Mouse (Mus musculus): ENCODE results near the gene Nkapd1.
"Not testable (repeated sequence)": the region's sequence is repeated elsewhere in the genome, so short reads cannot be mapped to it uniquely, and the experiment has no call there.

The Nkapd1 gene

DNA sequence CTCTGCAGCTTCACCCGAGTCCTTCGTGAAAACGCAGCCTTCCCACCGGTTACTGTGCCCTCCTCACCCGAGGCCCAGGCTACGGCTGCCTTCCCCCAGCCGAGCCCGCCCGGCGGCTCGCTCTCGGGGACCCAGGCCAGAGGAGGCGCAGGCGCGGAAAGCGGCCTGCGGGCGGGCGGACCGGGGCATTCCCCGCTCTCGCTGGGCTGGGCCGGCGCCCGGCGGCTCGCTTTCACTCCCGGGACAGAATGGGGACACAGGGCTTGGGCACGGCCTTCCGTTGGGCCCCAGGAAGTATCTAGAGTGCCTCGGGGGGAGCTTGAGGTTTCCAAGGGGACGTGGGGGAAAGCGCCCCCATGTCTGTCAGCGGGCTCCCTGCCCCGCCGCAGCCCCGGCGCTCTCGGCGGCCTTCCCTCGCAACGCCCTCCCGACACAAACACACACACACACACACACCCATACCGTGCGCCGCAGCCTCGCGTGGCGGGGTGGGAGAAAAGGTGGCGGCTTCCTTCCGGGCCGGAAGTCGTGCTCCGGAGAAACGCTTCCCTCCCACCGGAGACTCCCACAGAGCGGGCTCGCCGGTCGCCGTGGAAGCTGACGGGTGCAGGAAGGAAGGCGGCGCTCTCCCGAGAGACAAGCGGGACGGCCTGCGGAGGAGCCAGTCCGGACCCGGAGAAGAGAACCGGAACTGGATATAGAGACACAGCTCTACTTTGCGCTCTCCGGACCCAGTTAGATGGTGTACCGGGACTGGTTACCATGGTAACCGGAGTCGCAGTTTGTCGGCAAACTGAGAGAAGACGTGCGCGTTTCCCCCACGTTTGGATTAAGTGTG is at the start of gene Nkapd1, which contains the start of gene Pih1d2:
Gene Nkapd1 (minus strand): TSS at position 699 of the 838 bp plus-strand sequence.
Gene Pih1d2 (plus strand): TSS at position 556 of the 838 bp plus-strand sequence.
- peak; percentile 92 for DNase-seq

DNA sequence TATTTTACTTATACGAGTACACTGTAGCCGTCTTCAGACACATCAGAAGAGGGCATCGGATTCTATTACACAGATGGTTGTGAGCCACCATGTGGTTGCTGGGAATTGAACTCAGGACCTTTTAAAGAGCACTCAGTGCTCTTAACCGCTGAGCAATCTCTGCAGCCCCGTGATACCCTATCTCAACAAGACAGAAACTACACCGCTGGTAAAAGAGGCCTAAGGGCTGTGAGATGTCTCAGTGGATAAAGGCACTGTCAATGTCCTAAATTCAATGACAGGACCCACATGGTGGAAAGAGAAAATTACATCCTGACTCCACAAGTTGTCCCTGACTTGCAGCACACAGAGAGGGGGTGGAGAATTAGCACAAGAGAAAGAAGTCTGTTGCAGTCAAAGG is 49.2 kb upstream of the Nkapd1 start:
- DNase-seq, result no peak

DNA sequence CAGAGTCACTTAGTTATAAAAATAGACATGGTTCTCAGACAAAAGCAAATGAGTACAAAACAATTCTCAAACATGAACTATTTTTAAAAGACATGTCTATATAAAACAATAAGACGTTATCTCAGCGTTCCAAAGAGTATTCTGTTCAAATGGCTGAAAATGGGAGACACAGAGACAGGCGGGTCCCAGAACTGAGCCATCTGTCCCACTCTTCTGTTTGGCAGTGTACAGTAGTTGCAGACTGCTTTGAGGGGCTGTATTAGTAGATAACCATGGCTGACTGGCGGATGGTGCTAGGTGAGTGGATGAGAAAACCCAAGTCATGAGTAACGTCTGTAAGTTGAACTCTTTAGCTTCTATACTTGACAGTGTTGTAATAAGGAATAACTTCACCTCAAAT is 47.6 kb upstream of the Nkapd1 start:
- DNase-seq, result no peak

DNA sequence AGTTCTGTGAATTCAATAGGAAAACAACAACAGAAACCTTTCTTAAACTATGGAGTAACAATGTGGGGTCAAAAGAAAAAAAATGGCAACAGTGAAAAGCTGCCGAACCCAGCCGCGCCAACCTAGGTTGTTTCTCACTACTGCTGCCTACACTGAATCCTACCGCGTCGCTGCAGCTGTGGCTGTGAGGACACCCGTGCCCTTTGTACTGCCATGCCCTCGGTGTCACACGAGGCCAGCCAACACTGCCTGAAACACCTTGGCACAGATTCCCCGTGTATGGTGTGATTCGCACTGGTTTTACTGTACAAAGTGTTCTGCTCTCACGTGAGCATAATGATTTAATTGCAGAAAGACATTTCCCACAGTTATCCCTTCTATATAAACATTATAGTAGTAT is 43.2 kb upstream of the Nkapd1 start:
- peak; percentile 53 for DNase-seq

GRCm38 (mm10) chr9:50659392-50660217 is 42.3 kb upstream of the Nkapd1 start, which contains the start of gene Dlat:
Gene Dlat, minus strand, starts transcription at chr9:50659780.
- DNase-seq, result peak; percentile 90

DNA sequence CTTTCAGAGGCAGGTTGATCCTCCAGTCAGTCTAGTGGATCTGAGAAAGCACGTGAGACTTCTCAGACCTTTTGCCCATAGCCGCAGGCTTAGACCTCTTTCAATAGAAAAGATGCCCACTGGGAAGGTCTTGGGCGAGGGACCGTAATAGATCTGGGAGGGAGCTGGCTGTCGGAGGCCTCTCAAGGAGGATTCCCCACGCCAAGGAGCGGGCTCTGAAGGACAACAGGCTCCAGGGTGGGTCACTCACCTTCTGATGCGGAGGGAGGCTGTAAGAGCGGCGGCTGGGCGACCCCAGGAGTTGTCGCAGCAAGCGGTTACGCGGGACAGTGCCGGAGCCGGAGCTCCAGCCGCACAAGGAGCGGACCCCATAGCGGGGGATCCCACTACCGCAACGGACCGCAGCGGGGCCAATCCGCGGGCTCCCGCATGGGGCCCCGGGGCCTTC is 41.7 kb upstream of the Nkapd1 start:
- DNase-seq, result no peak

DNA sequence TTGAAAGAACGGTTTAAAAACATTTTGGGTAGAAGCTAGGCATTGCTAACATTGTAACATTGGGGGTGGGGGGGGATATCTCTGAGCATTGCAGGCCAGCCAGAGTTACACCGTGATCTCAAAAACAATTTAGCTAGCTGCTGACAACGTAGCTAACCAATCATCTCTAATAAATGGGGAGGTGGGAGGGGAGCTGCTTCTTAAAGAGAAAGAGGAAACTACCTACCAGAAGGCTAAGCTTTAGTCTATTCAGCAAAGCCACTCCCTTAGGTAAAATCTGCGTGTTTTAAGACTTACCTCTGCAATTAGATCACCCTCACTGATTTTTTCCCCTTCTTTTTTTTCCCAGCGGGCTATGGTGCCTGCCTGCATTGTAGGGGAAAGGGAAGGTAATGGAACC is 41.1 kb upstream of the Nkapd1 start:
- DNase-seq, result no peak

GRCm38 (mm10) chr9:50650503-50650902 is 33.2 kb upstream of the Nkapd1 start:
- DNase-seq, result no peak

GRCm38 (mm10) chr9:50646826-50647370 is 29.6 kb upstream of the Nkapd1 start:
- no peak for DNase-seq

DNA sequence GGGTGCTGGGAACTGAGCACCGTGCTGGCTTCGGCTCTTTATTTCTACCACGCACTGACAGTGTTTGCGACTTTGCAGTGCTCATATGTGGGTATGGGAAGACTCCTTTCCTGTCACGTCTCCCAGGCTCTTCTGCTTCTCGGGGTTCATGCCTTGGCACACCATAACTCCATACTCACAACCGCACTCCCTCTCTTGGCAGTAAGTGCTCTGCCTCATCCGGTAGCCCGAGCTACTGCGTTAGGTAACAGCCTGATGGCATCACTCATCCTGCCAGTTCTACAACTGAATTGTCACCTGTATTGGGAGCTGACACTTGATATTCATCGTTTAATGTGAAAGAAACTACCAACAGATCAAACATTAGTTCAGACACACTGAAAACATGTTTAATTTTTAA is 17.0 kb upstream of the Nkapd1 start:
- no peak for DNase-seq

- DNase-seq, result no peak
These were observed 15.8 kb upstream of the Nkapd1 start for GRCm38 (mm10) chr9:50633059-50633458.

GRCm38 (mm10) chr9:50632016-50632688 is 14.9 kb upstream of the Nkapd1 start:
- no peak for DNase-seq

GRCm38 (mm10) chr9:50630903-50631302 is 13.6 kb upstream of the Nkapd1 start:
- not testable (repeated sequence) for DNase-seq

GRCm38 (mm10) chr9:50617794-50618330 is 598 bp upstream of the Nkapd1 start:
- DNase-seq, result no peak

DNA sequence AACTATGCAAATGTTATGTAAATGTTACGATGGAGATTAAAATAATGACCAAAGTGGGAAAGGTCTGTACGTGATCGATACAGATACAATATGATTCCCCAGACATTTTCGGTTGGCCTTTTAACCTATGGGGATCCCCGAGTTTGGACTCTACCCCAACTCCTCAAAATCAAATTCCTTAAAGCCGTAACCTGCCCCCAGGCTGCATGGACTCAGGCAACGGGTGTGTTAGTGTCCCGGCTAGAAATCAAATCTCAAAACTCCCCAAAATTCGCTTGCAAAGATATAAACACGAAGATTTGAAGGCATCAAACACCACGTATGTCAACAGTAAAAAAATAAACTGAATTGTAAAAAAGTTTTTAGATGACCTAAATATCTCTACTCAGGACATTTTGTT is 1.1 kb downstream of the Nkapd1 start:
- DNase-seq, result no peak

- no peak for DNase-seq
These were observed 5.1 kb downstream of the Nkapd1 start for GRCm38 (mm10) chr9:50612115-50612514.

DNA sequence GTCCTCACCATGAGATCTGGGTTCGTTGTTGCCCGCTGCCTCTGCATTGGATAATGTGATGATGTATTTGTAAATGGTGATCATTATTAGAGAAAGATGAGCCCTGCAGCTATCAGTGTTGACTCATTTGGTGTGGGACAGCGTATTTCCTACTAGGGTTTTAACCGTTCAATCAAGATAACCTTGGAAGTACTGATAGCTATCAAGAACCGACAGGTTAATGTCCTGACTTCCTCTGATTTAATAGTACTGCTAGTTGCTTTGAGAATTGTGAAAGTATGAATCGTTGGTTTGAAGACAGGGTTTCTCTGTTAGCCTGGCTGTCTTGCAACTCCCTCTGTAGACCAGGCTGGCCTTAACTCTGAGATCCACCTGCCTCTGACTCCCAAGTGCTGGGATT is 12.9 kb downstream of the Nkapd1 start:
- no peak for DNase-seq

- no peak for DNase-seq
These were observed 13.3 kb downstream of the Nkapd1 start for GRCm38 (mm10) chr9:50603998-50604324.

- DNase-seq, result peak; percentile 95
These were observed 13.9 kb downstream of the Nkapd1 start, which contains the start of the genes Sdhd and Timm8b for GRCm38 (mm10) chr9:50603189-50603997. Gene Sdhd, minus strand, starts transcription at chr9:50603812. Gene Timm8b, plus strand, starts transcription at chr9:50603910.

- no peak for DNase-seq
These were observed 15.0 kb downstream of the Nkapd1 start for GRCm38 (mm10) chr9:50602055-50602845.

DNA sequence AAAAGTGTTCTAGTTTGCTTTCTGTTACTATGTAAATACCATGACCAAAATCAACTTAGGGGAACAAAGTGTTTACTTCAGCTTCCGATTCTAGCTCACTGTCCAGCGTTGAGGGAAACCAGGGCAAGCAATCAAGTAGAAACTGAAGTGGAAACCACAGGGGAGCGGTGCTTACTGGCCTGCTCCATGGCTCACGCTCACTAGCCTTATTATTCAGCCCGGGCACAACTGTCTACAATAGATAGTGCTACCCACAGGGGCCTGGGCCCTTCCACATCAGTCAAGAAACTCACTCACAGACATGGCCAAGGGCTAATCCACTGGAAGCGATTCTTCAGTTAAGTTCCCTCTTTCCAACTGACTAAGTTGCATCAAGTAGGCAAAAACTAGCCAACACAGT is 15.7 kb downstream of the Nkapd1 start:
- DNase-seq, result no peak
